Mouse (Mus musculus): ENCODE measurements at regions not wholly inside any gene's neighbourhood (a gene's known extent, or its start where the extent isn't known, plus 50 kb on each side); places are given as distances from the start of the nearest gene placed in this dataset.
"Not testable (repeated sequence)": the region's sequence is repeated elsewhere in the genome, so short reads cannot be mapped to it uniquely, and the experiment has no call there.

GRCm38 (mm10) chr10:96253671-96254070, 117.3 kb downstream of the Gm5426 start:
- DNase-seq (ENCODE audit: low read depth), result no peak

- DNase-seq (ENCODE audit: low read depth), result no peak
Measured at GRCm38 (mm10) chr10:96254250-96254862, 118.0 kb downstream of the Gm5426 start.

GRCm38 (mm10) chr10:96257935-96258334, 121.5 kb downstream of the Gm5426 start:
- DNase-seq (ENCODE audit: low read depth), result no peak

- no peak for DNase-seq (ENCODE audit: low read depth)
Measured at GRCm38 (mm10) chr10:96259242-96259641, 122.8 kb downstream of the Gm5426 start.

- DNase-seq (ENCODE audit: low read depth), result no peak
Measured at GRCm38 (mm10) chr10:96259648-96260047, 123.2 kb downstream of the Gm5426 start.

- no peak for DNase-seq (ENCODE audit: low read depth)
Measured at GRCm38 (mm10) chr10:96263544-96263943, 127.1 kb downstream of the Gm5426 start.

- no peak for DNase-seq (ENCODE audit: low read depth)
Measured at GRCm38 (mm10) chr10:96264433-96264832, 128.0 kb downstream of the Gm5426 start.

GRCm38 (mm10) chr10:96264866-96265265, 128.5 kb downstream of the Gm5426 start:
- no peak for DNase-seq (ENCODE audit: low read depth)

- no peak for DNase-seq (ENCODE audit: low read depth)
Measured at GRCm38 (mm10) chr10:96266100-96266735, 129.8 kb downstream of the Gm5426 start.

GRCm38 (mm10) chr10:96267603-96268002, 131.2 kb downstream of the Gm5426 start:
- DNase-seq (ENCODE audit: low read depth), result no peak

- no peak for DNase-seq (ENCODE audit: low read depth)
Measured at GRCm38 (mm10) chr10:96273607-96274365, 137.4 kb downstream of the Gm5426 start.

- no peak for DNase-seq (ENCODE audit: low read depth)
Measured at GRCm38 (mm10) chr10:96280149-96280548, 143.7 kb downstream of the Gm5426 start.

- no peak for DNase-seq (ENCODE audit: low read depth)
Measured at GRCm38 (mm10) chr10:96285407-96286093, 149.1 kb downstream of the Gm5426 start.

GRCm38 (mm10) chr10:96286094-96286485, 149.7 kb downstream of the Gm5426 start:
- DNase-seq (ENCODE audit: low read depth), result no peak

- not testable (repeated sequence) for DNase-seq (ENCODE audit: low read depth)
Measured at GRCm38 (mm10) chr10:96289005-96289404, 152.6 kb downstream of the Gm5426 start.

GRCm38 (mm10) chr10:96293622-96294021, 157.2 kb downstream of the Gm5426 start:
- DNase-seq (ENCODE audit: low read depth), result no peak

- DNase-seq (ENCODE audit: low read depth), result no peak
Measured at GRCm38 (mm10) chr10:96294666-96295065, 158.3 kb downstream of the Gm5426 start.

GRCm38 (mm10) chr10:96297658-96298057, 161.3 kb downstream of the Gm5426 start:
- DNase-seq (ENCODE audit: low read depth), result no peak

- DNase-seq (ENCODE audit: low read depth), result peak; percentile 72
Measured at GRCm38 (mm10) chr10:96298566-96298965, 162.2 kb downstream of the Gm5426 start.

- no peak for DNase-seq (ENCODE audit: low read depth)
Measured at GRCm38 (mm10) chr10:96305701-96306100, 169.3 kb downstream of the Gm5426 start.

- DNase-seq (ENCODE audit: low read depth), result no peak
Measured at GRCm38 (mm10) chr10:96308713-96309445, 172.5 kb downstream of the Gm5426 start.

GRCm38 (mm10) chr10:96309766-96310165, 173.4 kb downstream of the Gm5426 start:
- no peak for DNase-seq (ENCODE audit: low read depth)

Measured in gonadal fat pad, adult 2 months (tissue).